Mouse (Mus musculus) midbrain, embryonic 10.5 days (tissue): ENCODE results near the gene Ndrg3. TPM values are rescaled to one million over a fixed set of nuclear protein-coding genes. Genes with fewer than 3 reads are reported as not detected.

Source experiments
- DNase-seq: peaks from one replicate; pipeline ENCODE4 v3.0.0-alpha.2; 2017; ENCODE audit warnings: low spot score
- H3K27ac ChIP-seq: fragments of 300-500 bp; sonication (generic); replicated peaks from 2 replicates; pipeline ENCODE4 v1.5.1; 2016; ENCODE audit warnings: mild to moderate bottlenecking
- H3K27me3 ChIP-seq: fragments of 300-500 bp; sonication (generic); 2 replicates; pipeline ENCODE4 v1.6.1; 2016; ENCODE audit warnings: low read depth, mild to moderate bottlenecking; ENCODE audit not compliant: poor library complexity, severe bottlenecking
- H3K36me3 ChIP-seq: fragments of 300-500 bp; sonication (generic); 2 replicates; pipeline ENCODE4 v1.6.1; 2016; ENCODE audit warnings: mild to moderate bottlenecking, moderate library complexity
- H3K4me1 ChIP-seq: fragments of 300-500 bp; sonication (generic); 2 replicates; pipeline ENCODE4 v1.6.1; 2016
- H3K4me3 ChIP-seq: fragments of 300-500 bp; sonication (generic); 2 replicates; pipeline ENCODE4 v1.5.1; 2016; ENCODE audit warnings: mild to moderate bottlenecking, moderate library complexity
- H3K9me3 ChIP-seq: fragments of 300-500 bp; sonication (generic); replicated peaks from 2 replicates; pipeline ENCODE4 v1.6.1; 2016; ENCODE audit warnings: mild to moderate bottlenecking
- WGBS: fragments of 180-500 bp; shearing (Covaris S2); methylation state at CpG from one replicate; pipeline ENCODE4 v1.1.7; 2016; 5-methylcytosine and 5-hydroxymethylcytosine counted together
- polyA plus RNA-seq: library from polyadenylated mRNA; unstranded; fragments of >200 nt; fragmentation: Nextera tagmentation; extraction: Ambion mirVana; gene quantifications from 2 replicates; pipeline ENCODE4 v1.2.1, GENCODE M21; 2016

The Ndrg3 gene
- polyA plus RNA-seq, 1 experiment from 2014 or later, result 43.5 TPM

GRCm38 (mm10) chr2:157016529-157017270 is 24.8 kb upstream of the Ndrg3 start:
- peaks cover 92% of the 10 kb centered on the region for H3K36me3 ChIP-seq
- WGBS, result 90% methylated on average over 18 of the region's 18 CpGs

GRCm38 (mm10) chr2:157012341-157012740 is 20.5 kb upstream of the Ndrg3 start:
- Histone ChIP-seq H3K27me3 (no peaks in the 10 kb centered on the region), H3K9me3 (no peaks in the 10 kb centered on the region), H3K4me1 (peaks cover 3% of the 10 kb centered on the region), H3K4me3 (no peak overlapping the region), H3K27ac (no peak overlapping the region), H3K36me3 (peaks cover 50% of the 10 kb centered on the region)
- DNase-seq, result no peak
- 88% methylated on average over 6 of the region's 6 CpGs for WGBS

More at GRCm38 (mm10) chr2:157016529-157017270, 24.8 kb upstream of the Ndrg3 start:
- Histone ChIP-seq H3K9me3 (no peaks in the 10 kb centered on the region), H3K4me3 (no peak overlapping the region), H3K27ac (no peak overlapping the region), H3K27me3 (no peaks in the 10 kb centered on the region), H3K4me1 (no peaks in the 10 kb centered on the region)
- no peak for DNase-seq

- Histone ChIP-seq H3K4me3 (no peak overlapping the region), H3K4me1 (peaks cover 17% of the 10 kb centered on the region), H3K27me3 (no peaks in the 10 kb centered on the region), H3K9me3 (no peaks in the 10 kb centered on the region), H3K36me3 (peaks cover 34% of the 10 kb centered on the region), H3K27ac (no peak overlapping the region)
- WGBS, result 59% methylated on average over 11 of the region's 11 CpGs
- no peak for DNase-seq
These were observed 18.9 kb upstream of the Ndrg3 start for GRCm38 (mm10) chr2:157010634-157011310.

GRCm38 (mm10) chr2:157010121-157010520 is 18.3 kb upstream of the Ndrg3 start:
- no peak overlapping the region for H3K4me3 ChIP-seq
- no peaks in the 10 kb centered on the region for H3K9me3 ChIP-seq
- DNase-seq, result no peak
- peaks cover 31% of the 10 kb centered on the region for H3K36me3 ChIP-seq
- H3K27me3 ChIP-seq, result no peaks in the 10 kb centered on the region
- peaks cover 20% of the 10 kb centered on the region for H3K4me1 ChIP-seq
- no peak overlapping the region for H3K27ac ChIP-seq

GRCm38 (mm10) chr2:157008509-157008908 is 16.7 kb upstream of the Ndrg3 start:
- DNase-seq, result no peak
- H3K36me3 ChIP-seq, result peaks cover 31% of the 10 kb centered on the region
- peaks cover 20% of the 10 kb centered on the region for H3K4me1 ChIP-seq
- H3K9me3 ChIP-seq, result no peaks in the 10 kb centered on the region
- no peak overlapping the region for H3K27ac ChIP-seq
- H3K4me3 ChIP-seq, result no peak overlapping the region
- H3K27me3 ChIP-seq, result no peaks in the 10 kb centered on the region

GRCm38 (mm10) chr2:157007234-157007596 is 15.4 kb upstream of the Ndrg3 start:
- 34% methylated on average over 5 of the region's 5 CpGs for WGBS
- no peak for DNase-seq
- peaks cover 38% of the 10 kb centered on the region for H3K36me3 ChIP-seq
- peak overlapping the region; percentile 73 for H3K4me3 ChIP-seq
- no peaks in the 10 kb centered on the region for H3K9me3 ChIP-seq
- no peaks in the 10 kb centered on the region for H3K27me3 ChIP-seq
- H3K27ac ChIP-seq, result peak overlapping the region; percentile 94
- H3K4me1 ChIP-seq, result peaks cover 20% of the 10 kb centered on the region

- no peaks in the 10 kb centered on the region for H3K27me3 ChIP-seq
- H3K36me3 ChIP-seq, result peaks cover 36% of the 10 kb centered on the region
- H3K4me1 ChIP-seq, result peaks cover 20% of the 10 kb centered on the region
- no peaks in the 10 kb centered on the region for H3K9me3 ChIP-seq
- H3K27ac ChIP-seq, result peak within 1 kb of the TSS; percentile 94
- peak; percentile 87 for DNase-seq
- under 1% methylated on average over 56 of the region's 56 CpGs for WGBS
- H3K4me3 ChIP-seq, result peak within 1 kb of the TSS; percentile 73
These were observed 14.8 kb upstream of the Ndrg3 start, which contains the start of gene Dsn1 for GRCm38 (mm10) chr2:157006511-157007233. Gene Dsn1 (minus strand): TSS chr2:157007154.

- H3K27me3 ChIP-seq, result no peaks in the 10 kb centered on the region
- H3K9me3 ChIP-seq, result no peaks in the 10 kb centered on the region
- no peak overlapping the region for H3K27ac ChIP-seq
- H3K4me3 ChIP-seq, result no peak overlapping the region
- no peak for DNase-seq
- WGBS, result 93% methylated on average over 4 of the region's 4 CpGs
- peaks cover 17% of the 10 kb centered on the region for H3K4me1 ChIP-seq
- H3K36me3 ChIP-seq, result peaks cover 77% of the 10 kb centered on the region
These were observed 10.5 kb upstream of the Ndrg3 start for GRCm38 (mm10) chr2:157002321-157002720.

- H3K4me3 ChIP-seq, result no peak overlapping the region
- no peaks in the 10 kb centered on the region for H3K4me1 ChIP-seq
- DNase-seq, result no peak
- no peaks in the 10 kb centered on the region for H3K27me3 ChIP-seq
- 91% methylated on average over 5 of the region's 5 CpGs for WGBS
- peaks cover 95% of the 10 kb centered on the region for H3K36me3 ChIP-seq
- no peak overlapping the region for H3K27ac ChIP-seq
- no peaks in the 10 kb centered on the region for H3K9me3 ChIP-seq
These were observed 6.4 kb upstream of the Ndrg3 start for GRCm38 (mm10) chr2:156998263-156998662.

- peaks cover 4% of the 10 kb centered on the region; the same call in 1 of the 2 replicates for H3K4me1 ChIP-seq
- H3K27ac ChIP-seq, result no peak overlapping the region
- no peak for DNase-seq
- peaks cover 85% of the 10 kb centered on the region for H3K36me3 ChIP-seq
- H3K4me3 ChIP-seq, result no peak overlapping the region
- 77% methylated on average over 6 of the region's 6 CpGs for WGBS
- no peaks in the 10 kb centered on the region for H3K9me3 ChIP-seq
- no peaks in the 10 kb centered on the region for H3K27me3 ChIP-seq
These were observed 4.7 kb upstream of the Ndrg3 start for GRCm38 (mm10) chr2:156996576-156996975.

- DNase-seq, result no peak
- H3K27ac ChIP-seq, result peak overlapping the region; percentile 85; the same call in 1 of the 2 replicates
- peaks cover 18% of the 10 kb centered on the region for H3K4me1 ChIP-seq
- H3K27me3 ChIP-seq, result no peaks in the 10 kb centered on the region
- H3K36me3 ChIP-seq, result peaks cover 28% of the 10 kb centered on the region
- H3K4me3 ChIP-seq, result peak overlapping the region; percentile 93
- WGBS, result 5% methylated on average over 16 of the region's 16 CpGs
- H3K9me3 ChIP-seq, result no peaks in the 10 kb centered on the region
These were observed 977 bp downstream of the Ndrg3 start for GRCm38 (mm10) chr2:156990727-156991431.

GRCm38 (mm10) chr2:156987316-156987715 is 4.5 kb downstream of the Ndrg3 start:
- H3K36me3 ChIP-seq, result 0 out of 2 replicates have a peak, but pooled peaks cover 2% of the 10 kb centered on the region
- 86% methylated on average over 3 of the region's 3 CpGs for WGBS
- no peak overlapping the region for H3K27ac ChIP-seq
- H3K9me3 ChIP-seq, result no peaks in the 10 kb centered on the region
- H3K4me1 ChIP-seq, result peaks cover 18% of the 10 kb centered on the region
- no peak overlapping the region for H3K4me3 ChIP-seq
- no peaks in the 10 kb centered on the region for H3K27me3 ChIP-seq
- no peak for DNase-seq
